Mouse (Mus musculus): ENCODE measurements at regions not wholly inside any gene's neighbourhood (a gene's known extent, or its start where the extent isn't known, plus 50 kb on each side); places are given as distances from the start of the nearest gene placed in this dataset.

- 98% methylated on average over 2 of the region's 2 CpGs for WGBS
- no peak for TF ChIP-seq CTCF (IDR thresholded peaks at IDR 0.05; ENCODE audit: borderline replicate concordance, insufficient read depth, low read depth, low read length)
- TF ChIP-seq POLR2A (IDR thresholded peaks at IDR 0.05; ENCODE audit: borderline replicate concordance, insufficient read depth, low read length): no peak
These were observed 540.4 kb upstream of the Id4 start for GRCm38 (mm10) chr13:47720645-47721044.

GRCm38 (mm10) chr13:47734415-47734814 lies 526.6 kb upstream of the Id4 start:
- no peak overlapping the region for H3K27ac ChIP-seq (ENCODE audit: insufficient read depth, low read length)

More at GRCm38 (mm10) chr13:47720645-47721044, 540.4 kb upstream of the Id4 start:
- Histone ChIP-seq H3K4me3 (replicated peaks; ENCODE audit: insufficient read depth, low read depth, low read length) (no peak overlapping the region), H3K27me3 (ENCODE audit: control insufficient read depth, insufficient read depth, low read length) (no peaks in the 10 kb centered on the region), H3K27ac (ENCODE audit: insufficient read depth, low read length) (no peak overlapping the region), H3K4me1 (ENCODE audit: control insufficient read depth, insufficient read depth, low read length) (no peaks in the 10 kb centered on the region)
- no peak for DNase-seq

GRCm38 (mm10) chr13:47735426-47736063 lies 525.5 kb upstream of the Id4 start:
- H3K4me3 ChIP-seq (replicated peaks; ENCODE audit: insufficient read depth, low read depth, low read length): no peak overlapping the region
- no peak for DNase-seq
- no peaks in the 10 kb centered on the region for H3K4me1 ChIP-seq (ENCODE audit: control insufficient read depth, insufficient read depth, low read length)
- no peak overlapping the region for H3K27ac ChIP-seq (ENCODE audit: insufficient read depth, low read length)
- no peaks in the 10 kb centered on the region for H3K27me3 ChIP-seq (ENCODE audit: control insufficient read depth, insufficient read depth, low read length)
- WGBS: 57% methylated on average over 8 of the region's 8 CpGs
- TF ChIP-seq POLR2A (IDR thresholded peaks at IDR 0.05; ENCODE audit: borderline replicate concordance, insufficient read depth, low read length) (no peak), CTCF (IDR thresholded peaks at IDR 0.05; ENCODE audit: borderline replicate concordance, insufficient read depth, low read depth, low read length) (no peak)

More at GRCm38 (mm10) chr13:47734415-47734814, 526.6 kb upstream of the Id4 start:
- Histone ChIP-seq H3K4me3 (replicated peaks; ENCODE audit: insufficient read depth, low read depth, low read length) (no peak overlapping the region), H3K4me1 (ENCODE audit: control insufficient read depth, insufficient read depth, low read length) (no peaks in the 10 kb centered on the region), H3K27me3 (ENCODE audit: control insufficient read depth, insufficient read depth, low read length) (no peaks in the 10 kb centered on the region)
- no peak for DNase-seq
- WGBS: 74% methylated on average over 1 of the region's 1 CpGs
- no peak for TF ChIP-seq CTCF (IDR thresholded peaks at IDR 0.05; ENCODE audit: borderline replicate concordance, insufficient read depth, low read depth, low read length)
- no peak for TF ChIP-seq POLR2A (IDR thresholded peaks at IDR 0.05; ENCODE audit: borderline replicate concordance, insufficient read depth, low read length)

DNA sequence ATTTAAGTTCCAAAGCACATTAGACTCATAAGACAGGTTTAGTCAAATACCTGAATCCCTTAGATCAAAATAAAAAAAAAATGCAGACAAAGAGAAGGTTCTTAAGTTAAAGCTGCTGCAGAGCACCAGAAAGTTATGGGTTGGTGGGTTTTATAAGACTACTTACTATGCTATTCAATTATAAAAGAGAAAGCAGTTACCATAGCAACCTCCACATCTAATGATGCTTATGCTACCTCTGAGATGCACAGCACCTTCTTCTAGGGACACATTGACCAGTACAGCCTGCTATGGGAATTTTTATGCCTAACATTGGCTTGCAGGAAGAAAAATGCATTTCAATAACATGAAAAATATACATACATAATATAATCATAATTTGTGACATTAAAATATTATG lies 512.1 kb upstream of the Id4 start:
- TF ChIP-seq POLR2A (IDR thresholded peaks at IDR 0.05; ENCODE audit: borderline replicate concordance, insufficient read depth, low read length): no peak
- TF ChIP-seq CTCF (IDR thresholded peaks at IDR 0.05; ENCODE audit: borderline replicate concordance, insufficient read depth, low read depth, low read length): no peak
- H3K4me1 ChIP-seq (ENCODE audit: control insufficient read depth, insufficient read depth, low read length): no peaks in the 10 kb centered on the region
- no peak for DNase-seq
- no peak overlapping the region for H3K27ac ChIP-seq (ENCODE audit: insufficient read depth, low read length)
- no peak overlapping the region for H3K4me3 ChIP-seq (replicated peaks; ENCODE audit: insufficient read depth, low read depth, low read length)
- no peaks in the 10 kb centered on the region for H3K27me3 ChIP-seq (ENCODE audit: control insufficient read depth, insufficient read depth, low read length)

- H3K27ac ChIP-seq (ENCODE audit: insufficient read depth, low read length): no peak overlapping the region
- 80% methylated on average over 2 of the region's 2 CpGs for WGBS
These were observed 510.0 kb upstream of the Id4 start for GRCm38 (mm10) chr13:47751033-47751432.

DNA sequence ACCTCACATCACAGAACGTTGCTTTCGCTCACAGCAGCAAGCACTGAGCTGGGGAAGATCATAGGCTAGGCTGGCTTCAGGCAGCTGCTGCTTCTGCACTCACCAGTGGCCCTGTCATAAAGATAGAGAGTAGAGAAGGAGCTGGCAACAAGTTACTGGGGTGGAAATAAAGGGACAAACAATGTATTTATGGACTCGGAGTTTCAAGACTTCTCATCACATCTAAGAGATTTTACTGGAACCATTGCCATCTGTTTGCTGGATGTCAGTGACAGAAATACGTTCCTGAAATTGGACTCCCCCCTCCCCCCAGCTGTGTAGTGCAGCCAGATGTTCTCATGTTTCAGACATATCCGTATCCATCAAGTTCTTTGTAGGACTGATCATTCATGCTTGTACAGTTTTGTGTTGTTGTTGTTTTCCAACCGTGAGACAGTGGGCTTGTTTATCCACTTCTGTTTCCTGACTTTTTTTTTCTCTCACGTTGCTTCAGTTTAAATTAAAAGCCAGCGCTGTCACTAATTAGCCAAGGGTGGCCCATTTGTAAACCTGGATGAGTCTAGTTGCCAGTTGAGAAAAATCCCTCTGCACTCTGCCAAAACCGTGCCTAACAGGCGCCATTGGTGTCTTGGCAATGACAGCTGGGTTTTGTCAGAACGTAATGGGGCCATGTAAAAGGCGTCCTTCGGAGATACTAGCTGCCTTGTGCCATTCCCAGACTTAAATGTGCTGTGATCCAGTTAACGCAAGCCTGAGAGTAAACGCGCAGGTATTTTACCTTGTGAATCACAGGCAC lies 496.0 kb upstream of the Id4 start:
- DNase-seq: no peak
- 18% methylated on average over 16 of the region's 16 CpGs for WGBS

More at GRCm38 (mm10) chr13:47751033-47751432, 510.0 kb upstream of the Id4 start:
- Histone ChIP-seq H3K27me3 (ENCODE audit: control insufficient read depth, insufficient read depth, low read length) (no peaks in the 10 kb centered on the region), H3K4me3 (replicated peaks; ENCODE audit: insufficient read depth, low read depth, low read length) (no peak overlapping the region), H3K4me1 (ENCODE audit: control insufficient read depth, insufficient read depth, low read length) (no peaks in the 10 kb centered on the region)
- no peak for TF ChIP-seq CTCF (IDR thresholded peaks at IDR 0.05; ENCODE audit: borderline replicate concordance, insufficient read depth, low read depth, low read length)
- TF ChIP-seq POLR2A (IDR thresholded peaks at IDR 0.05; ENCODE audit: borderline replicate concordance, insufficient read depth, low read length): no peak
- DNase-seq: no peak

GRCm38 (mm10) chr13:47768963-47769527 lies 492.0 kb upstream of the Id4 start:
- WGBS: 80% methylated on average over 9 of the region's 9 CpGs
- Histone ChIP-seq H3K27me3 (ENCODE audit: control insufficient read depth, insufficient read depth, low read length) (no peaks in the 10 kb centered on the region), H3K4me3 (replicated peaks; ENCODE audit: insufficient read depth, low read depth, low read length) (no peak overlapping the region), H3K4me1 (ENCODE audit: control insufficient read depth, insufficient read depth, low read length) (no peaks in the 10 kb centered on the region), H3K27ac (ENCODE audit: insufficient read depth, low read length) (no peak overlapping the region)
- no peak for DNase-seq
- TF ChIP-seq POLR2A (IDR thresholded peaks at IDR 0.05; ENCODE audit: borderline replicate concordance, insufficient read depth, low read length): no peak
- no peak for TF ChIP-seq CTCF (IDR thresholded peaks at IDR 0.05; ENCODE audit: borderline replicate concordance, insufficient read depth, low read depth, low read length)

More for the DNA sequence above, 496.0 kb upstream of the Id4 start:
- TF ChIP-seq POLR2A (IDR thresholded peaks at IDR 0.05; ENCODE audit: borderline replicate concordance, insufficient read depth, low read length): no peak
- no peak for TF ChIP-seq CTCF (IDR thresholded peaks at IDR 0.05; ENCODE audit: borderline replicate concordance, insufficient read depth, low read depth, low read length)
- no peaks in the 10 kb centered on the region for H3K27me3 ChIP-seq (ENCODE audit: control insufficient read depth, insufficient read depth, low read length)
- no peak overlapping the region for H3K4me3 ChIP-seq (replicated peaks; ENCODE audit: insufficient read depth, low read depth, low read length)
- no peaks in the 10 kb centered on the region for H3K4me1 ChIP-seq (ENCODE audit: control insufficient read depth, insufficient read depth, low read length)
- no peak overlapping the region for H3K27ac ChIP-seq (ENCODE audit: insufficient read depth, low read length)
